Mouse (Mus musculus): ENCODE measurements at regions not wholly inside any gene's neighbourhood (a gene's known extent, or its start where the extent isn't known, plus 50 kb on each side); places are given as distances from the start of the nearest gene placed in this dataset.
A peak's percentile ranks its signal among the peaks of the same experiment; 100 is the strongest.

DNA sequence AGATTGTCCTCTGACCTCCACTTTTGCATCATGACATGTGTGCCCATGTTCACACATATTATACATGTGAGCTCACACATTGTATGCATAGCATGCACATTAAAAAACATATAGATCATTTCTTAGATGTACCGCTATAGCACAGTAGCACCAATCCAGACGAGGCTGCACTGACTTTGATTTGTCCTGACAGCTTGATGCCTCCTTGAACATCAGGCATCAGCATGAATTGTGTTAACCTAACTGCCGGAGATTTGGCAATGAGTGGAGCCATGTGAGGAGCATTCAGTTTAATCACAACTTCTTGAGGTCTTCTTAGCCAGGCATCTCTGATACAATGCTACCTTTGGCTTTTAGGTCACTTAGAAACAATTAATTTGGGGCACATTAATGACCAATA, 683.8 kb upstream of the B3galt2 start:
- no peak for TF ChIP-seq CHD2 (IDR thresholded peaks at IDR 0.05; ENCODE audit: low read length)
- no peak for TF ChIP-seq USF2 (IDR thresholded peaks at IDR 0.05; ENCODE audit: borderline replicate concordance in 1 of 2, insufficient read depth in 1 of 2, low read depth in 1 of 2, low read length in 2 of 2)
- no peak for TF ChIP-seq CHD1 (IDR thresholded peaks at IDR 0.05; ENCODE audit: low read depth, low read length)
- no peak for TF ChIP-seq MEF2A (IDR thresholded peaks at IDR 0.05; ENCODE audit: extremely low read depth, insufficient replicate concordance, low read depth, low read length, poor library complexity, severe bottlenecking)
- no peak for TF ChIP-seq ETS1 (IDR thresholded peaks at IDR 0.05; ENCODE audit: low read depth, low read length)
- TF ChIP-seq SIN3A (IDR thresholded peaks at IDR 0.05; ENCODE audit: low read length) = no peak
- no peak for TF ChIP-seq BHLHE40 (IDR thresholded peaks at IDR 0.05; ENCODE audit: borderline replicate concordance, low read depth, low read length)
- no peaks in the 10 kb centered on the region for H3K36me3 ChIP-seq (ENCODE audit: control insufficient read depth in 1 of 2, insufficient read depth in 2 of 2, low read length in 2 of 2)
- no peaks in the 10 kb centered on the region for H3K4me1 ChIP-seq (ENCODE audit: control insufficient read depth in 1 of 2, insufficient read depth in 2 of 2, low read length in 2 of 2)
- no peak overlapping the region for H3K4me3 ChIP-seq (ENCODE audit: control insufficient read depth in 1 of 2, insufficient read depth in 1 of 2, low read depth in 2 of 2, low read length in 2 of 2)
- no peak overlapping the region for H3K9ac ChIP-seq (ENCODE audit: control insufficient read depth, low read depth, low read length, poor library complexity, severe bottlenecking)
- DNase-seq (ENCODE audit: low read depth, low spot score) = no peak
- H3K27me3 ChIP-seq (ENCODE audit: control insufficient read depth in 1 of 2, insufficient read depth in 2 of 2, low read length in 2 of 2) = no peaks in the 10 kb centered on the region
- no peak overlapping the region for H3K27ac ChIP-seq (ENCODE audit: control insufficient read depth, low read depth, low read length)
- no peaks in the 10 kb centered on the region for H3K79me2 ChIP-seq (ENCODE audit: control insufficient read depth, insufficient read depth, low read length, poor library complexity)
- no peaks in the 10 kb centered on the region for H3K9me3 ChIP-seq (replicated peaks; ENCODE audit: insufficient read depth, low read length)

DNA sequence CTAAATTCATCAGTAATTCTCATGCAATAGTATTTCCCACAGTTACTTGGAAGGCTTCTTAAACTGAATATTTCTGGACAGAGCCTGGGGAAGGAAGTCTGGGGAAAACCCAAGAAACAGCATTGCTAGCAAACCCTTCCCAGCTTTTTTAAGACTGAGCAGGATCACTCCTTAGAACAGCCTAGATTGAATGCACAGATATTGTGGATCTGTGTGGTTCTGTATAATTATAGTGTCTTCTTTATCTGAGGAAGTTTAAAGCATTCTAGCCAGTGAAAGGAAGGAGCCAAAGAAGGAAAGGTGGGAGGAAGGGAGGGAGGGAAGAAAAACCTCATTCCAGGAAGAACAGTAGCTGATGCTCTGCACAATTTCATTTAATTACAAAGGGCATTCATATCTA, 669.0 kb upstream of the B3galt2 start:
- Histone ChIP-seq H3K36me3 (ENCODE audit: control insufficient read depth in 1 of 2, insufficient read depth in 2 of 2, low read length in 2 of 2) (no peaks in the 10 kb centered on the region), H3K9me3 (replicated peaks; ENCODE audit: insufficient read depth, low read length) (no peaks in the 10 kb centered on the region), H3K4me3 (ENCODE audit: control insufficient read depth in 1 of 2, insufficient read depth in 1 of 2, low read depth in 2 of 2, low read length in 2 of 2) (no peak overlapping the region), H3K4me1 (ENCODE audit: control insufficient read depth in 1 of 2, insufficient read depth in 2 of 2, low read length in 2 of 2) (no peaks in the 10 kb centered on the region), H3K9ac (ENCODE audit: control insufficient read depth, low read depth, low read length, poor library complexity, severe bottlenecking) (no peak overlapping the region), H3K27me3 (ENCODE audit: control insufficient read depth in 1 of 2, insufficient read depth in 2 of 2, low read length in 2 of 2) (no peaks in the 10 kb centered on the region), H3K79me2 (ENCODE audit: control insufficient read depth, insufficient read depth, low read length, poor library complexity) (no peaks in the 10 kb centered on the region), H3K27ac (ENCODE audit: control insufficient read depth, low read depth, low read length) (no peak overlapping the region)
- no peak for DNase-seq (ENCODE audit: low read depth, low spot score)
- TF ChIP-seq MAX (IDR thresholded peaks at IDR 0.05; ENCODE audit: low read length) (no peak), POLR2AphosphoS2 (IDR thresholded peaks at IDR 0.05; ENCODE audit: low read length) (no peak), CTCF (IDR thresholded peaks at IDR 0.05 in 2 of 3, conservative IDR thresholded peaks at IDR 0.05 in 1 of 3; ENCODE audit: control insufficient read depth in 1 of 3, insufficient read depth in 1 of 3, low read depth in 2 of 3, low read length in 3 of 3, poor library complexity in 1 of 3, severe bottlenecking in 1 of 3) (no peak)

DNA sequence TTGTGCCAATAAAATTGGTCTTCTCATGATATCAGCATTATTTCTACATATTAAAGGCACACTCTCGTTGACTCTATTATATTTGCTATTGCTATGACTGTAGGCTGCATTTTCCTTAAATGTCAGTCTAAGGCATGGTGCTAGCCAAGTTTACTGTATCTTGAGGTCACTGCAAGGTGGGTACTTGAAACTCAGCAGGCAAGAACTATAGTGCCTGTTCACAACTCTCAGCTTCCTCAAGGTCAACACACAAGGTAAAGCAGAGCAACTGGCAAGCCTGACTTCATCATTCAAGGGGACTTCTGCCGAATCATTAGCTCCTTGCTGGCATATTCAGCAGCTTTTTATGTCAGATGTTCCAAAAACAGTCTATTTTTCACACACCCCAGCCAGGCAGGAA, 667.1 kb upstream of the B3galt2 start:
- no peaks in the 10 kb centered on the region for H3K9me3 ChIP-seq (replicated peaks; ENCODE audit: insufficient read depth, low read length)
- peak; percentile 5 for DNase-seq (ENCODE audit: low read depth, low spot score)
- H3K4me3 ChIP-seq (ENCODE audit: control insufficient read depth in 1 of 2, insufficient read depth in 1 of 2, low read depth in 2 of 2, low read length in 2 of 2) = no peak overlapping the region
- no peak overlapping the region for H3K27ac ChIP-seq (ENCODE audit: control insufficient read depth, low read depth, low read length)
- no peaks in the 10 kb centered on the region for H3K36me3 ChIP-seq (ENCODE audit: control insufficient read depth in 1 of 2, insufficient read depth in 2 of 2, low read length in 2 of 2)
- no peaks in the 10 kb centered on the region for H3K4me1 ChIP-seq (ENCODE audit: control insufficient read depth in 1 of 2, insufficient read depth in 2 of 2, low read length in 2 of 2)
- no peak for TF ChIP-seq MYC (IDR thresholded peaks at IDR 0.05; ENCODE audit: low read depth, low read length)
- no peak for TF ChIP-seq USF2 (IDR thresholded peaks at IDR 0.05; ENCODE audit: borderline replicate concordance in 1 of 2, insufficient read depth in 1 of 2, low read depth in 1 of 2, low read length in 2 of 2)
- no peak for TF ChIP-seq ZKSCAN1 (IDR thresholded peaks at IDR 0.05; ENCODE audit: low read depth, low read length)
- TF ChIP-seq KAT2A (conservative IDR thresholded peaks at IDR 0.05; ENCODE audit: low read depth, low read length) = no peak
- no peak for TF ChIP-seq USF1 (IDR thresholded peaks at IDR 0.05; ENCODE audit: low read depth, low read length)
- TF ChIP-seq ZC3H11A (IDR thresholded peaks at IDR 0.05; ENCODE audit: low read depth, low read length) = no peak
- no peak for TF ChIP-seq NRF1 (IDR thresholded peaks at IDR 0.05; ENCODE audit: insufficient read depth, low read depth, low read length, poor library complexity, severe bottlenecking)
- TF ChIP-seq CTCF (IDR thresholded peaks at IDR 0.05 in 2 of 3, conservative IDR thresholded peaks at IDR 0.05 in 1 of 3; ENCODE audit: control insufficient read depth in 1 of 3, insufficient read depth in 1 of 3, low read depth in 2 of 3, low read length in 3 of 3, poor library complexity in 1 of 3, severe bottlenecking in 1 of 3) = no peak
- TF ChIP-seq E2F4 (IDR thresholded peaks at IDR 0.05; ENCODE audit: borderline replicate concordance, low read depth, low read length) = no peak
- TF ChIP-seq ETS1 (IDR thresholded peaks at IDR 0.05; ENCODE audit: low read depth, low read length) = no peak
- no peak for TF ChIP-seq UBTF (IDR thresholded peaks at IDR 0.05; ENCODE audit: borderline replicate concordance, insufficient read depth, low read depth, low read length)
- no peaks in the 10 kb centered on the region for H3K79me2 ChIP-seq (ENCODE audit: control insufficient read depth, insufficient read depth, low read length, poor library complexity)
- H3K27me3 ChIP-seq (ENCODE audit: control insufficient read depth in 1 of 2, insufficient read depth in 2 of 2, low read length in 2 of 2) = no peaks in the 10 kb centered on the region
- H3K9ac ChIP-seq (ENCODE audit: control insufficient read depth, low read depth, low read length, poor library complexity, severe bottlenecking) = no peak overlapping the region

All from MEL (cell line).